Mouse (Mus musculus) heart, postnatal 0 days (tissue): ENCODE data around the gene Gpr55. TPM values are rescaled to one million over a fixed set of nuclear protein-coding genes. Genes with fewer than 3 reads are reported as not detected.

Source experiments
- ATAC-seq: fragments of 200-750 bp; cut with Nextera tagmentation; 2 replicates; pipeline ENCODE4 v1.8.0; 2017; ENCODE audit warnings: low read depth, moderate number of reproducible peaks, moderate library complexity; ENCODE audit not compliant: insufficient read depth
- DNase-seq: peaks from one replicate; pipeline ENCODE4 v3.0.0-alpha.2; 2016; ENCODE audit warnings: low spot score
- H3K27ac ChIP-seq: fragments of 300-500 bp; sonication (generic); 2 replicates; pipeline ENCODE4 v1.5.1; 2014; ENCODE audit warnings: low read depth, mild to moderate bottlenecking
- H3K27me3 ChIP-seq: fragments of 300-500 bp; sonication (generic); 2 replicates; pipeline ENCODE4 v1.6.1; 2014; ENCODE audit warnings: low read length, mixed read lengths; ENCODE audit not compliant: control insufficient read depth, insufficient read depth
- H3K36me3 ChIP-seq: fragments of 300-500 bp; sonication (generic); replicated peaks from 2 replicates; pipeline ENCODE4 v1.6.1; 2014; ENCODE audit warnings: low read length, mixed read lengths; ENCODE audit not compliant: control insufficient read depth, insufficient read depth
- H3K4me1 ChIP-seq: fragments of 300-500 bp; sonication (generic); 2 replicates; pipeline ENCODE4 v1.6.1; 2014; ENCODE audit warnings: antibody characterized with exemption; ENCODE audit not compliant: control insufficient read depth, insufficient read depth
- H3K4me2 ChIP-seq: fragments of 300-500 bp; sonication (generic); 2 replicates; pipeline ENCODE4 v1.6.1; 2014; ENCODE audit warnings: low read depth, mild to moderate bottlenecking, low read length, moderate library complexity
- H3K4me3 ChIP-seq: fragments of 300-500 bp; sonication (generic); 2 replicates; pipeline ENCODE4 v1.5.1; 2014; ENCODE audit warnings: low read depth, low read length
- H3K9ac ChIP-seq: fragments of 300-500 bp; sonication (generic); replicated peaks from 2 replicates; pipeline ENCODE4 v1.6.1; 2014; ENCODE audit warnings: low read depth, low read length, mixed read lengths
- H3K9me3 ChIP-seq: fragments of 300-500 bp; sonication (generic); replicated peaks from 2 replicates; pipeline ENCODE4 v1.6.1; 2016; ENCODE audit warnings: low read length; ENCODE audit not compliant: control insufficient read depth
- CTCF ChIP-seq: IDR thresholded peaks from 2 replicates; pipeline ENCODE4 v1.5.1; 2016; ENCODE audit warnings: antibody characterized with exemption, control low read depth, low read depth
- EP300 ChIP-seq: IDR thresholded peaks from 2 replicates; pipeline ENCODE4 v1.6.1; 2016; ENCODE audit warnings: antibody characterized with exemption, low read depth
- WGBS: fragments of 180-500 bp; shearing (Covaris S2); extraction: QIAGEN DNeasy Blood & Tissue Kit; methylation state at CpG from one replicate; pipeline ENCODE4 v1.1.7; 2014; 5-methylcytosine and 5-hydroxymethylcytosine counted together
- polyA plus RNA-seq: library from polyadenylated mRNA; unstranded; fragments of >200 nt; fragmentation: Nextera tagmentation; extraction: Ambion mirVana; gene quantifications from 2 replicates; pipeline ENCODE4 v1.2.1, GENCODE M21; 2015
- total RNA-seq: library from RNA; depleted of rRNA; stranded (reverse); fragments of >200 nt; gene quantifications from 2 replicates; pipeline ENCODE4 v1.2.3, GENCODE M21; 2014; ENCODE audit warnings: low replicate concordance

The Gpr55 gene
- total and polyA plus RNA-seq, 2 experiments from 2014 or later = not detected

DNA sequence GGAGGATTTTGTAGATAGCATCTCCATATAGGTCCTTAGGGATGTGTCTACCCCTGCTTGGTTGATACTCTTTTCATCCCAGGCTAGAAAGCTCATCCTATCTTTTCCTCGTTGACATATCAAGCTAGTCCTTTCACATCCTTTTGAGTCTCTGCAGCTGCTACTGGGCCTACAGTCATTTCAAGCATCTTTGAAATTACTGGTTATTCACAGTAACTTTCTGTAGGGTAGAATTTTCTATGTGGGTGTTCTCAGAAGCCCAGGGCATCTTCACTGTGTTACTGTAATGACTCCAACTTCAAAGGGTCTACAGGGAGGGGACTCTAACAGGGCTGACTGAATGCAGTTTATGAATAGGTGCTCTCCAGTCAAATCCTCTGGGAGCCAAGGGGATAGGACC lies 23.5 kb downstream of the Gpr55 start:
- Histone ChIP-seq H3K36me3 (no peaks in the 10 kb centered on the region), H3K9me3 (no peaks in the 10 kb centered on the region), H3K4me2 (no peak overlapping the region), H3K27ac (no peak overlapping the region), H3K9ac (no peak overlapping the region), H3K4me1 (peaks cover 10% of the 10 kb centered on the region; the same call in 1 of the 2 replicates), H3K4me3 (no peak overlapping the region), H3K27me3 (no peaks in the 10 kb centered on the region)
- TF ChIP-seq EP300 = no peak
- DNase-seq = no peak
- no peak for ATAC-seq
- WGBS = 60% methylated on average over 1 of the region's 1 CpGs

DNA sequence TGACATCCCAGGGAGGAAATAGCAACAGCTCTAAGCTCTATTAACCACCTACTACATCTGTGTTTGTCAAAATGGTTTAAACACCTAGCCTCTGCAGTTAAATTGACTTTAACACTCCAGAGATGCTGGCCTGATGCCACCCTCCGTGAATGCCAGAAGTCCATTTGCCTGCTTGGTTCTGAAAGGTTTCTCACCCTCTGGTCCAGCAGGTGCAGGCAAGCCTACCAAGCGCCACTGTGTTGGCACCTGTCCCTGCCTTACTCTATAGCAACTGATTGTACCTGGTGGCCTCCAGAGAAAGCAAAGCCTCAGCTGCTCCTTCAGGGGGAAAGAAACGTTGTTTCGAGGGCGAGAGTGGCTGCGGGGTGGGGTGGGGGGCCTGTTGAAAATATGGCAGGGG lies 24.5 kb downstream of the Gpr55 start:
- Histone ChIP-seq H3K4me2 (no peak overlapping the region), H3K36me3 (no peaks in the 10 kb centered on the region), H3K4me1 (peaks cover 10% of the 10 kb centered on the region; the same call in 1 of the 2 replicates), H3K9me3 (no peaks in the 10 kb centered on the region), H3K4me3 (no peak overlapping the region), H3K27me3 (no peaks in the 10 kb centered on the region), H3K27ac (no peak overlapping the region), H3K9ac (no peak overlapping the region)
- ATAC-seq (no peak), DNase-seq (no peak)
- WGBS = 75% methylated on average over 6 of the region's 6 CpGs
- TF ChIP-seq CTCF = no peak
- TF ChIP-seq EP300 = no peak

DNA sequence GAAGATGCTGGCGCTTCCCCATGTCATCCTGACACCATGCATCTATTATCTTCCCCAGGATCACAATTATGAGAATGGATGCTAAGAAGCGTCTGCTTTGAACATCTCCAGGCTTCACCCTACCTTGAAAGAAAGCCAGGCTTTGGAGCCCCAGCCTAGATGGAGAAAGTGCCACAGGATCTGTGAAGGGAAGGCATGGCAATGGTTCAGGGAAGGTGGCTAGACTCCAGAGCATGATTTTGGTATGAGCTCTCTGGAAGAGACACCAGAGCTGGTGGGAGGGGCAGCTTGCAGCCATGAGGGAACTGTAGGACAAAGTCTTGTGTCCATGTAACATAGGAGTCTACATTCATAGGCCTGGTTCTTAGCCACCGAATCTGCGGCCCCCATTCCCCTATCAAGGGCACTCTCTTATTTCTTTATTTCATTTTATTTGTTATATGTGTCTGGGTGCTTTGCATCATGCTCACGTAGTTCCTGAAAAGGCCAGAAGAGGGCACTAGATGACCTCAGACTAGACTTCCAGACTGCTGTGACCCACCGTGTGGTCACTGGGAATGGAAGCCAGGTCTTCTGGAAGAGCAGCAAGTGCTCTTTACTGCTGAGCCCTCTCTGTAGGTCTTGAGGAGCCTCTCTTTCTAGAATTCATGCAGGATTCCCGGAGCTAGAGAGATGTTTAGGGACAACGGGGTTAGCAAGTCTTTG lies 25.5 kb downstream of the Gpr55 start:
- no peak overlapping the region for H3K4me2 ChIP-seq
- no peak for DNase-seq
- 58% methylated on average over 8 of the region's 8 CpGs for whole genome bisulfite sequencing
- H3K36me3 ChIP-seq = no peaks in the 10 kb centered on the region
- no peaks in the 10 kb centered on the region for H3K9me3 ChIP-seq
- TF ChIP-seq EP300 (no peak), CTCF (peak; percentile 64)
- ATAC-seq = no peak
- no peak overlapping the region for H3K4me3 ChIP-seq
- H3K27me3 ChIP-seq = no peaks in the 10 kb centered on the region
- no peak overlapping the region for H3K27ac ChIP-seq
- H3K9ac ChIP-seq = no peak overlapping the region
- peaks cover 10% of the 10 kb centered on the region; the same call in 1 of the 2 replicates for H3K4me1 ChIP-seq

DNA sequence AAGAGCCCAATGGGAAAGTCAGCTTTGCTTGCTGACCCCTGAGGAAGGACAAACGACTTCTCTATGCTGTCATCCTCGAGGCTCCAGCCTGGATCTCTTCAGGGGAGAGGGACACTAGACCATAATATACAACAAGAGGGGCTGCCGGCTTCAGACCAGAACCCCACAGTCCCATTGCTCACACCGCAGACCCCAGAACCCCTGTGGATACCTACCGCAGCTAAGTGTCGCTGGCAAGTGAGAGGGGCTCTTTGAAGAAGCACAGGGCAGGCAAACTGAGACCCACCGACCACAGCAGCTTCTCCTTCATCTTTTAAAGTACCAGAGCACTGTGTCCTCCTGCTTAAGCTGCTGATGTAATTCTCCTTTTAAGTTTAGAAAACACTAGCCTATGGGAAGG lies 26.2 kb downstream of the Gpr55 start:
- no peaks in the 10 kb centered on the region for H3K27me3 ChIP-seq
- no peaks in the 10 kb centered on the region for H3K9me3 ChIP-seq
- H3K27ac ChIP-seq = no peak overlapping the region
- TF ChIP-seq EP300 (no peak), CTCF (no peak)
- H3K4me1 ChIP-seq = peaks cover 10% of the 10 kb centered on the region; the same call in 1 of the 2 replicates
- no peak overlapping the region for H3K9ac ChIP-seq
- H3K36me3 ChIP-seq = no peaks in the 10 kb centered on the region
- DNase-seq (no peak), ATAC-seq (no peak)
- H3K4me2 ChIP-seq = no peak overlapping the region
- no peak overlapping the region for H3K4me3 ChIP-seq
- WGBS = 49% methylated on average over 7 of the region's 7 CpGs

DNA sequence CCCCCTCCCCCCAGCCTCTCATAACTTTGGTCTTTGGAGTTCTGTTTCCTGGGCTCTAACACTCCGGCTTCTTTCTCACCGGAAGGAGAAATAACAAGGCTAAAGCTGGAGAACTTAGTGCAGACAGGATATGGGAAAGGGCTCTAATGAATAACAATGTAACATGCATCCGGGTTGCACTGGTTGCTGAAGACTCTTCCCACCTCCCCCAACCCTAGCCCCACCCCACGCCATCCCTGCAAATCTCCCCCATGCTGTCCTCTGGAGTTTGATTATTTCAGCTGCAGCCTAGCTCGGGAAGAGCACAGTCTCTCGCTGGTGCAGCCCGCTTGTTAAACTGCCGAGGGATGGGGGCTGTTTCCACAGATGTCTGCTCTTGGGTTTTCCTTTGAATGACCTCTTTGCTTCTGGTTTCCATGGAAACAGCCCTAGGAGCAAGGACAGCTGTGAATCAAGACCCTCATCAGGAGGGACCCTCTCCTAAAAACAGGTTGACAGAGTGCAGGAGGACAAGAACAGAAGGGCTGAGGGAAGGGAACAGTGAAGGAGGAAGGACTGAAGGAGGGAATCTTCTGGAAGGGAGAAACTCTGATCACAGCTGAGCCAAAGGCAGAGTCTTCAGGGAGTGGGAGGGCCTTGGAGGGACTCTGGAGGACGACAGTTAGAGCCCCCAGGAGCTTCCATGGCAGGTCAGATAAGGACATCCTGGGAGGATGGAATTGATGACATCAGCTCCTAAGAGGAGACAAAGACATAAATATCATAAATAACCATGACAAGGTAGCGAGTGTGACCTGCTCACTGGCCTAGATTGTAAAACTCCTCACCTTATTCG lies 27.0 kb downstream of the Gpr55 start:
- TF ChIP-seq EP300 = no peak
- TF ChIP-seq CTCF = no peak
- DNase-seq (peak; percentile 34), ATAC-seq (peak; percentile 60)
- H3K4me3 ChIP-seq = no peak overlapping the region
- no peaks in the 10 kb centered on the region for H3K9me3 ChIP-seq
- H3K9ac ChIP-seq = no peak overlapping the region
- WGBS = 19% methylated on average over 11 of the region's 11 CpGs
- H3K4me2 ChIP-seq = peak overlapping the region; percentile 36; the same call in 1 of the 2 replicates
- H3K27ac ChIP-seq = no peak overlapping the region
- H3K27me3 ChIP-seq = no peaks in the 10 kb centered on the region
- H3K36me3 ChIP-seq = no peaks in the 10 kb centered on the region
- H3K4me1 ChIP-seq = peaks cover 10% of the 10 kb centered on the region; the same call in 1 of the 2 replicates
